Mouse (Mus musculus) mouse embryonic stem cell (cell line): ENCODE results near the gene Nup35.

Experiments
- in situ Hi-C, 2 experiments: fragments of 300-500 bp; cut with MboI; formaldehyde crosslinking; loops; 1 replicate in 1 of 2; 3 replicates in 1 of 2; pipeline ENCODE4 v1.14.3; 2019 to 2020; ENCODE audit warnings: low sequenced_read_pairs in 2 of 2, low pct_unique_long_range_greater_than_20kb in 1 of 2, mixed read lengths in 1 of 2; ENCODE audit not compliant: unreplicated experiment in 1 of 2

Gene Nup35

DNA sequence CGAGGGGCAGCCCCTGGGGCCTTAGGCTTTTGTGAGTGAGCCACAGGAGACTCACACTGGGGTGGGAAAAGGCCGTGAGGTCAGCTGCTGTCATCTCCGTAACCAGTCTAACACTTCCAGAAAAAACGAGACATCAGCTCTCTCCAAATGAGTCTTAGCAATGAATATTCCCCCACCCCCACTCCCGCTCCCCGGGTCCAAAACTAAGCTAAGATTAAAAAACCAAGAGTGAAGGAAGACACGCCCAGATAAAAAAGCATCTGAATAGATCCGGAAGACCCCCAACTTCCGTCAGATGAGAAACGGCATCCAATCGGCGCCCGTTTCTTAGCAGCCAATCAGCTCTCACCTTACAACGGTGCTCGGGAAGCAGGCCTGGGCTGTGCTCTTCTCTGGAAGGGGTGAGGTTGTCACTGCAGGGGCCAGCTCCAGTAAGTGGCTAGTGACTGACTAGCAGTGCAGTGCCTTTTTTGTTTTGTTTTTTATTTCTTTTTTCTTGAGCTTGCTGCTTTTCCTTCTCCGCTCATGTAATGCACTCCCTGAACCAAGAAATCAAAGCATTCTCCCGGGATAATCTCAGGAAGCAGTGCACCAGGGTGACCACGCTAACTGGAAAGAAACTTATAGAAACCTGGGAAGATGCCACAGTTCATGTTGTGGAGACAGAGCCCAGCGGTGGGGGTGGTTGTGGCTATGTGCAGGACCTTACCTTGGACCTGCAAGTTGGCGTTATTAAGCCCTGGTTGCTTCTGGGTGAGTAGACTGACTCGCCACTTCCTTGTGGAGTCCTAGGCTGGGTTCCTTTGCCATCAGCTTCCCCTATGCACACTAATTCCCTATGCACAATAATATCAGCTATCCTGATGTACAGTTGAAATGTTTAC lies at the start of gene Nup35, which contains the start of gene Dusp19:
TSS of gene Nup35 (plus strand) at position 383 of the 884 bp plus-strand sequence.
TSS of gene Dusp19 (plus strand) at position 192 of the 884 bp plus-strand sequence.
- in situ Hi-C loops: no loop called here

GRCm38 (mm10) chr2:80567411-80567810 lies 49.6 kb upstream of the Nup35 start:
- in situ Hi-C loops: no loop called here

- in situ Hi-C loops: no loop called here
Observed at GRCm38 (mm10) chr2:80570656-80571055, 46.4 kb upstream of the Nup35 start.

- in situ Hi-C loops: no loop called here
Observed at GRCm38 (mm10) chr2:80577286-80577685, 39.8 kb upstream of the Nup35 start.

DNA sequence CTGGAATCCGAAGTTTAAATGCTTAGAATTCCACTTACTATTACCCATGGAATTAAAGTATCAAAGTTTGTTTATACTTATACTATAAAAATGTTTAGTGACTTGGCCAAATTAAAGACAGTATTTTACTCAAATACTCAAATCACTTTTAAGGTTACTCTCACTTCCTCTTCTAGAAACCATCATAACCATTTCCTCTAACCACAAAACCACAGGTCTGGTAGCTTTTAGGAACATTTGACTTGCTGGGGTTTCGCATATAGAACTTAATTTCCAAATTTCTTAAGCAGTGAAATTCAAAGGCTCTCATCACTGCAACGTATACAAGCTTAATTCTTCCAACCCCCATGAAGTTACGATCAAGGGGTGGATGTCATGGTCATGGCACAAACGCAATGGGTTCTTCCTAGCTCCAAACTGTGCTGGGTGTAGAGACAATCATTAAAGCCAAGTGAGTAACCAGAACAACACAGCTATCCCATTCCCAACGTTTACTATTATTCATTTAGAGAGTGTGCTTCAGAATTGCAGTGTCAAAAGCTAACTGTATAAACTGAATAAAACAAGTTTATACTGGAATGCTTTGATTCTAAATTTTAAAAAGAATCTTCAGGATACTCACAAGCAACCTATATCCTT lies 37.7 kb upstream of the Nup35 start:
- in situ Hi-C loops: no loop called here

GRCm38 (mm10) chr2:80580311-80580961 lies 36.6 kb upstream of the Nup35 start:
- in situ Hi-C loops: no loop called here

GRCm38 (mm10) chr2:80581043-80581711 lies 35.9 kb upstream of the Nup35 start, which contains the start of gene Nckap1:
Gene Nckap1 (minus strand): TSS chr2:80581380.
- in situ Hi-C loops: no loop called here

- in situ Hi-C loops: no loop called here
Observed at GRCm38 (mm10) chr2:80582356-80582755, 34.7 kb upstream of the Nup35 start.

DNA sequence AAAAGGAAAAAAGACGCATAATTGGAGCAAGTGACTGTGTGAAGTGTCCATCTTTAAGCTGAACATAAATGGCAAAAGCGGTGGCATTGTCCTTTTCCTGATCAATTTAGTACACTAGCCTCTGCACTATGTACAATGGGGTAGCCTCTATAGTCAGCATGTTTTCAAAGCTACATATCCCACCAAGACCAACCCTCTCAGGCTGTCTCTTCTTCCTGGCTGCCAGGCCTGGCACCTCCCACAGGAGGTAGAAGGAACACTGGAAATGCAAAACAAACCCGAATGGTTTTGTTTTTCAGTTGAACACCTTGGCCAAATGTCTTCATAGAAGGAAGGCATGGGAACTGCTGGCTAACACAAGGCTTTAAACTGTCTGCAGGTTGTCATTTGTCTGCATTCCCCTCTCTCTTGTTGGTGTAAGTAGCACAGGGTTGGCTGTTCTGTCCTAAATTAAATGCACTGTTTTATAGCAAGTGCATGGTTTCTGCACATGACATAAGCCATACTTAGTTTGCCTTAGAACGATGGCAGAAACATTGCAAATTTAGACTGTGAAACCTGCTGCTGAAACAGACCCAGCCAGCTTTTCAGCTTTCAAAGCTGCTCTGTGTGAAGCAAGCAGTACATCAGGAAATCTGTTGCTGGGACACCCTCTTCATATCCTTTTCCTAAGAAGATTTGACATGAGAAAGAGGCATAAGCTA lies 22.7 kb upstream of the Nup35 start:
- in situ Hi-C loops: no loop called here

DNA sequence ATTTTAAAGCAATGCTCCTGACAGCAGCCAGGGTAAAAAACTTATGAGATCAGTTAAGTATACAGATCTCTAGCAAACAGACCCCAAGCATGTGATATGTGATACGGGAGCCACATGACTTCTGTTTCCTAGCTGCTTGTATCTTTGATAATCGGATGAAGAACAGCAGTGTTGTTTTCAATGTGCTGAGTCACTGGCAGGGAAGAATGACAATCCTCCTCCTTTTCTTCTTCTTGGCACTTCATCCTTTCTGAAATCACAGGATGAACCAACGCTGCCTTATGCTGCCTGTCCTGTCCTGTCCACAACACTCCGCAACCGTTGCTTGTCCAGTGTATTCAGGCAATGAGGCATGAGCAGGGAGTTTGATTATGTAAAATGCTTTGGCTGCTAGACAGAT lies 20.1 kb upstream of the Nup35 start:
- in situ Hi-C loops: no loop called here

DNA sequence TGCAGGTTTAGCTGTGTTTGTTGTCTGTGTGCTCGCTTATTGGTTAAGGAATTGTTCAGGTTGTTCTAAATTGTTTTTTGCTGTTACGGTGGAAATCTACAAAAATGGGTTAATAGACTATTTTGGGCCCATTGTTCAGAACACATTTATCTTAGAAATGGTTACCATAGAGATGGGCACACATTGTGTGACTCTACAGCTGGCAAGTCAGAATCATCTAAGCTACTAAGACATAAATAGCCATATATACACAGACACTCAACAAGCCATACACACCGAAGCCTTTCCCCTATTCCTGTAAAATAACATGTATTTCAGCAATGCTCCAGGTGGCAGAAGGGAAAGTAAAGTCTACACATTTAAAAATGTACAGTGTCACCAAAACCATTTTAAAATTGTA lies 17.2 kb upstream of the Nup35 start:
- in situ Hi-C loops: no loop called here

DNA sequence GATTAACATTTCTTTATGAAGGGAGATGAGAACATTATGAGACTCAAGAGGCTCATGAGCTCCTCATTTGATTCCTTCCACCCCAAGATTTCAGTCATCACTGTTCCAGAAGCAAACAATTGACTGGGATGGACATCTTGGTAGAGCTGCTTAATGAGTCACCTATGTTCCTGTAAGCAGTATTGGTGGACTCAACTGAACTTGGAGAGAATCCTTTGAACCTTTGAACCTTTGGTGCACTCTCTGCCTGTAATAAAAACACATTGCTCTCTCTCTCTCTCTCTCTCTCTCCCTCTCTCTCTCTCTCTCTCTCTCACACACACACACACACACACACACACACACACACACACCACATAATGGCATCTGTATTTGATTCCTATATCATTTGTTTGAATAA lies 16.4 kb upstream of the Nup35 start:
- in situ Hi-C loops: no loop called here

- in situ Hi-C loops: no loop called here
Observed at GRCm38 (mm10) chr2:80602756-80603155, 14.3 kb upstream of the Nup35 start.

- in situ Hi-C loops: no loop called here
Observed at GRCm38 (mm10) chr2:80603771-80604426, 13.1 kb upstream of the Nup35 start.

- in situ Hi-C loops: no loop called here
Observed at GRCm38 (mm10) chr2:80612286-80612685, 4.8 kb upstream of the Nup35 start.

DNA sequence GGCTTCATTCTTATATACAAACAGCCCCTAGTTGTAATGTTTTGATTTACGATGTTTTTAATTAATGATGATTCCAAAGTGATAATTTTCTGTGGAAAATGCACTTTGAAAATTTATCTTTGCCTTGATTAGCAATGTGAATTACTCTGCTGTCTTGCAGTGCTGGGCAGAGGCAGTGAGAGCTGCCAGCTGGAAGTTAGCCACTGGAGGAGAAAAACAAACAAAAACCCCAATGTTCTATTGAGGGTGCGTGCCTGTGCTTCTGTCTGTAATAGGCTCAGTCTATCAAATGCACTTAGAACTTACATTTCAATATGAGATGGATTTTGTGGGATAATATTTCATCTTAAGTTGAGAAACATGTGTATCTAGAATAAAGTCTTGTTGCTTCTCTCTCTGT lies 4.2 kb upstream of the Nup35 start:
- in situ Hi-C loops: no loop called here

DNA sequence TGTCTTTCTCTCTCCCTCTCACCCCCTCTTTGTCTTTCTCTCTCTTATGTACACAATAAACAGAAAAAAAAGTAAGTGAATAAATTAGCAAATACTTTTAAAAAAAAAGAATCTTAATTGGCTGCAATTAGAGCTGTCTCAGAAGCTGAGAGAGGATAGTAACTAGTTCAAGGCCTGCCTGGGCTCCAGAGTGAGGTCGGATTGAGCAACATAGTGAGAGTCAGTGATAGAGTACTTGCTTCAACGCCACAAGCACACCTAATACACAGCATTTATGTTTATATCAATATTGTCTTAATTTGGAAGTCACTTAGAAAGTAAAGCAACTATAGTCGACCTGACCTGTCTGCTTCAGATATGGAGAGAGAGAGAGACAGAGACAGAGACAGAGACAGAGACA lies 2.0 kb downstream of the Nup35 start:
- in situ Hi-C loops: no loop called here

DNA sequence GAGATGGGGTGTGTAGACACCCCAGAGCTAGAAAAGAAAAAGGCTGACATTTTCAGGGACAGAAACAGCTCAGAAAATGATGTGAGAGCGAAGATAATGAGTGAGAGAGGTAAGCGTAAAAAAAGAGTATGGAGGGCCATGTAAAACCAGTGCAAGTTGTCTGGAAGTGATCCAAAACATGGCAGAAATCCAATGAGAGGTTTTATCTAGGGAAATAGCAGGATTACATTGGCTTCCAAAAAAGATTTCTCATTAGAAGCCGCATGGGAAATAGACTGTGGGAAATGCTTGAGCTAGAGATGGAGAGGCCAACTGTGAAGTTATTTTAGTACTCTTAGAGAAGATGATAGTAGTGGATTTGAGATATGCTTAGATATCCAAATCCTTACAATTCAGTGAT lies 4.9 kb downstream of the Nup35 start:
- in situ Hi-C loops: no loop called here
